Mouse (Mus musculus) ES-E14 (cell line): Measurements from ENCODE around the gene Zfp846. TPM values are rescaled to one million over a fixed set of nuclear protein-coding genes. Genes with fewer than 3 reads are reported as not detected.

ENCODE experiments used
- DNase-seq: peaks from one replicate; pipeline ENCODE4 v3.0.0-alpha.2; 2013; ENCODE audit warnings: low read depth, low spot score
- H3K27ac ChIP-seq: 2 replicates; pipeline ENCODE4 v1.5.1; 2012; ENCODE audit warnings: low read depth, mild to moderate bottlenecking, low read length, moderate library complexity, mixed read lengths; ENCODE audit not compliant: poor library complexity, insufficient read depth, severe bottlenecking
- H3K36me3 ChIP-seq: 2 replicates; pipeline ENCODE4 v1.6.1; 2012; ENCODE audit warnings: mild to moderate bottlenecking, low read length, moderate library complexity, mixed read lengths; ENCODE audit not compliant: control insufficient read depth, poor library complexity, insufficient read depth, severe bottlenecking
- H3K4me1 ChIP-seq, 2 experiments: fragments of 150-350 bp in 1 of 2; sonication (generic) in 1 of 2; 2 replicates each; pipeline ENCODE4 v1.6.1; 2012; ENCODE audit warnings: low read length in 2 of 2, mild to moderate bottlenecking in 1 of 2, mixed read lengths in 1 of 2; ENCODE audit not compliant: control insufficient read depth in 2 of 2, insufficient read depth in 2 of 2, poor library complexity in 1 of 2
- H3K4me3 ChIP-seq, 2 experiments: fragments of 150-350 bp in 1 of 2; sonication (generic) in 1 of 2; 2 replicates each; pipeline ENCODE4 v1.5.1; 2012; ENCODE audit warnings: low read length in 2 of 2, low read depth in 1 of 2, mild to moderate bottlenecking in 1 of 2, mixed read lengths in 1 of 2; ENCODE audit not compliant: insufficient read depth in 1 of 2, poor library complexity in 1 of 2, severe bottlenecking in 1 of 2
- H3K9ac ChIP-seq: 2 replicates; pipeline ENCODE4 v1.6.1; 2012; ENCODE audit warnings: low read depth, mild to moderate bottlenecking, low read length, mixed read lengths; ENCODE audit not compliant: poor library complexity, insufficient read depth, severe bottlenecking
- H3K9me3 ChIP-seq: fragments of 150-350 bp; sonication (generic); 2 replicates; pipeline ENCODE4 v1.6.1; 2012; ENCODE audit warnings: low read depth, mild to moderate bottlenecking, low read length; ENCODE audit not compliant: control insufficient read depth, insufficient read depth
- CHD2 ChIP-seq: IDR thresholded peaks from 2 replicates; pipeline ENCODE4 v1.6.1; 2014; ENCODE audit warnings: mild to moderate bottlenecking, low read depth, low read length, inconsistent platforms
- HCFC1 ChIP-seq: IDR thresholded peaks from 2 replicates; pipeline ENCODE4 v1.6.1; 2012; ENCODE audit warnings: low read length, inconsistent platforms, borderline replicate concordance; ENCODE audit not compliant: insufficient read depth
- MAFK ChIP-seq: IDR thresholded peaks from 2 replicates; pipeline ENCODE4 v1.6.1; 2014; ENCODE audit warnings: mild to moderate bottlenecking, low read depth, low read length, inconsistent platforms; ENCODE audit not compliant: insufficient read depth
- ZC3H11A ChIP-seq: IDR thresholded peaks from 2 replicates; pipeline ENCODE4 v1.6.1; 2012; ENCODE audit warnings: low read depth, mild to moderate bottlenecking, inconsistent platforms, low read length, borderline replicate concordance
- ZNF384 ChIP-seq: IDR thresholded peaks from 2 replicates; pipeline ENCODE4 v1.6.1; 2012; ENCODE audit warnings: low read depth, low read length, inconsistent platforms
- in situ Hi-C, 2 experiments: fragments of 600-800 bp; cut with MboI; formaldehyde crosslinking; loops; one replicate each; pipeline ENCODE4 v1.15.1; 2025; ENCODE audit warnings: low sequenced_read_pairs in 2 of 2, inconsistent platforms in 1 of 2; ENCODE audit not compliant: unreplicated experiment in 2 of 2
- total RNA-seq: library from RNA; depleted of rRNA; stranded (reverse); fragments of 300-350 nt; gene quantifications from 2 replicates; pipeline ENCODE4 v1.2.3, GENCODE M21; 2012

The Zfp846 gene
- total RNA-seq, 1 experiment, result 8.3 TPM

- Histone ChIP-seq H3K4me1 (peaks cover 0 to 4% of the 10 kb centered on the region in 2 experiments; a peak in 1 of 4 replicates), H3K36me3 (no peaks in the 10 kb centered on the region), H3K9ac (peak overlapping the region; percentile 99), H3K9me3 (no peaks in the 10 kb centered on the region), H3K4me3 (peak overlapping the region; percentile 98 to 99), H3K27ac (peak overlapping the region; percentile 92)
- no peak for TF ChIP-seq ZC3H11A
- TF ChIP-seq CHD2, result no peak
- 0 out of 2 replicates have a peak, but pooled peaks have one; percentile 31 for TF ChIP-seq HCFC1
- TF ChIP-seq ZNF384, result no peak
- TF ChIP-seq MAFK, result 0 out of 2 replicates have a peak, but pooled peaks have one; percentile 42
- in situ Hi-C loops, result no loop called here
- DNase-seq, result peak; percentile 81
Measured at GRCm38 (mm10) chr9:20607100-20607974, 26.2 kb downstream of the Zfp846 start.

- no peak for TF ChIP-seq ZNF384
- no peak for TF ChIP-seq MAFK
- TF ChIP-seq HCFC1, result no peak
- no peak for TF ChIP-seq CHD2
- no peak for TF ChIP-seq ZC3H11A
- Histone ChIP-seq H3K27ac (no peak overlapping the region), H3K4me3 (no peak overlapping the region), H3K36me3 (no peaks in the 10 kb centered on the region), H3K9ac (no peak overlapping the region), H3K9me3 (no peaks in the 10 kb centered on the region), H3K4me1 (peaks cover 0 to 3% of the 10 kb centered on the region in 2 experiments; a peak in 1 of 4 replicates)
- no peak for DNase-seq
- in situ Hi-C loops, result no loop called here
Measured at GRCm38 (mm10) chr9:20609831-20610464, 28.9 kb downstream of the Zfp846 start.

GRCm38 (mm10) chr9:20611976-20612375, 30.9 kb downstream of the Zfp846 start:
- H3K36me3 ChIP-seq, result no peaks in the 10 kb centered on the region
- no peak overlapping the region for H3K4me3 ChIP-seq
- no peaks in the 10 kb centered on the region for H3K9me3 ChIP-seq
- TF ChIP-seq ZC3H11A, result no peak
- TF ChIP-seq HCFC1, result no peak
- TF ChIP-seq ZNF384, result no peak
- TF ChIP-seq CHD2, result no peak
- TF ChIP-seq MAFK, result no peak
- in situ Hi-C loops, result no loop called here
- no peaks in the 10 kb centered on the region for H3K4me1 ChIP-seq
- H3K27ac ChIP-seq, result no peak overlapping the region
- no peak for DNase-seq
- H3K9ac ChIP-seq, result no peak overlapping the region

- no peaks in the 10 kb centered on the region for H3K9me3 ChIP-seq
- no peaks in the 10 kb centered on the region for H3K4me1 ChIP-seq
- no peak overlapping the region for H3K9ac ChIP-seq
- no peaks in the 10 kb centered on the region for H3K36me3 ChIP-seq
- in situ Hi-C loops, result no loop called here
- H3K27ac ChIP-seq, result no peak overlapping the region
- TF ChIP-seq ZC3H11A (no peak), CHD2 (no peak), MAFK (no peak), ZNF384 (no peak), HCFC1 (no peak)
- no peak for DNase-seq
- H3K4me3 ChIP-seq, result no peak overlapping the region
Measured at GRCm38 (mm10) chr9:20616685-20617084, 35.6 kb downstream of the Zfp846 start.
